Mouse (Mus musculus): ENCODE measurements around the gene Gm45716.

The Gm45716 gene

DNA sequence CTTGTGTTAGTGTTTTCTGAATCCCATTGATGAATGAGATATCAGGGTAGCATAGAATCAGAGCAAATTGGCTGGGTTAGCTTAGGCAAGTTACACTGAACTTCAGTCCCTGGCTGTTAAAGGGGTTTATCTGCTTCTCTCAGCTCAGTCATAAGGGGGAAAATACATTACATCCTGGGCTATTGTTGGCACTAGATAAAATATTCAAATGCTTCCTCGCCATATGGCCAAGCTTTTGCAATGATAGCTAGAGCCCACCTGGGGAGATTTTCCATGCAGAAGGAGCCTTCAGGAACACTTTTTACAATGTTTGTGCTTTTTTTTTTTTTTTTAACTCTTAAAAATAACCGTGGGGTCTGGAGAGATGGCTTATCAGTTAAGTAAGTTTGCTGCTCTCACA, 96.6 kb downstream of the Gm45716 start:
- DNase-seq (ENCODE audit: low spot score): no peak

DNA sequence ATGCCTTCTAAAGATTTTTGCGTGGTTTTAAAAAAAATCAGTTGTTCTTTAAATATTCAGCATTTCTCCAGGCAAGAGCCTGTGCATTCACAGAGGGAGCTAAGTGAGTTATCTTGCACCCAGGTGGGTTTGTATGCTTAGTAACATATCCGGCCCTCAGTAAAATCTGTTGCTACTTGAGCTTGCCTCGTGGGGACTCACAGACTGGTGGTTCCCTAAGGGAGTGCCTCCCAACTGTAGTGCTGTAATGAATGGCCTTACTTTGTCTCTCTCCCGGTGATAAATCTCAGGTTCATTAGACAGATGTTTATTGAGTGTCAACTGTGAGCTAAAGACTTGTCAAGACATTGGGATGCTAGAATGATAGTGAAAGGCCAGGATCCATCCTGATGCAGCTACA, 97.1 kb downstream of the Gm45716 start:
- no peak for DNase-seq (ENCODE audit: low spot score)

DNA sequence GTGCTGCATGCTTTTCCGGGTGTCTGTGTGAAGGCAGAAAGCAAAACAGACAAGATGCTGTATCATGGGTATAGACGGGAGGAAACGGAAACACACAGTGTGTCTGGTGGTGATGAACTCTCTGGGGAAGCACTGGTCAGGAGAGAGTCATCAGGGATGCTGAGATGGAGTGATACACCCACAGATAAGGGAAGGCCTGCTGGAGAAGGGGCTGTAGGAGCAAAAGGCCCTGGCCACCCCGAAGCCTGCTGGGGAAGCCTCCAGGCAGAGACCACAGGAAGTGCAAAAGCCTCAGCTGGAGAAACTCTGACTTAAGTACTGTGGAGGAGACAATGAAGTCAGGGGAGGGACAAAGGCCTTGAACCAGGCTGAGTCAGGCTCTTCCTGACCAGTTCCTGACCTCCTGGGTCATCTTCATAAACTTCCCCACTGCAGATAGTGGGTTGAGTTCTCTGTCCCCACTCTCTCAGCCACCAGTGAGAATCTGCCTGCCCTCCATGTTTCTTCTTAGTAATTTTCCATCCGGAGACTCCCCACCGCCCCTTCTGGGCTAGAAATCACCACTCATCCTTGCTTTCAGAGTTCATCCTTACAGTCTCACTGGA, 99.2 kb downstream of the Gm45716 start:
- no peak for DNase-seq (ENCODE audit: low spot score)

DNA sequence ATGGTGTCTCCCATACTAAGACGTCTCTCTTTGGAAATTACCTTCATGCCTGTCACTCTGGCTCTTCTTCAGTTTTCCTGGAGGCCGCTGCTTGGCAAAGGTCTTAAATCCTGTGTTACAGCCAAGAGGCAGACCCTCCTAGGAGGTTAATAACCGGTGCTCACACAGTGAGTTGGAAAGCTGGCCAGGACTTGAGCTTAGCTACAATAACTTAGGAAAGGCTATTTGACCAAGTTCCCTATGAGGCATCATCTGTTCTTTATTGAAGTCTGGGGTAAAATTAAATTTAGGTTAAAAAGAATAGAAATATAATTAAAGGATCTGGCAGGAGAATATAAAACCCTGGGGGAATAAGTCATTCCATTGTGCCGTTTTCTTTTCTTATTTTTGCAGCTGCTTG, 103.7 kb downstream of the Gm45716 start:
- no peak for DNase-seq (ENCODE audit: low spot score)

DNA sequence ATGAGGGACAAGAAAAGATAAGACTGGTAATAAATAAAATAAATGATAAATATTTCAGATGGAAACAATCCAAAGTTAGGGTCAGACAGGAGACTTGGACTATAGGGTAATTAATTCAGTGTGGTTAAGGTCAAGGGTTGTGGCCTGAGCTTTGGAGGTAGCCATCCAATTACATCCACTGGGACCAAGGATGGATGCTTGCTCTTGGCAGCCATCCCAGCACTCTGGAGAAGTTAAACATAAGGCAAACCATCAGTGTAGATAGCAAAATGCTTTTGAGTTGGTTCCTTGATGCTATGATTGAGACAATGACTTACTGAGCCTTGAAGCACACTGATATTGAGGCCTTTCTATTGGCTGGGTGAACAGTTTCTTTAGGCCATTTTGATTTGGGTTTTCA, 105.3 kb downstream of the Gm45716 start:
- no peak for DNase-seq (ENCODE audit: low spot score)

DNA sequence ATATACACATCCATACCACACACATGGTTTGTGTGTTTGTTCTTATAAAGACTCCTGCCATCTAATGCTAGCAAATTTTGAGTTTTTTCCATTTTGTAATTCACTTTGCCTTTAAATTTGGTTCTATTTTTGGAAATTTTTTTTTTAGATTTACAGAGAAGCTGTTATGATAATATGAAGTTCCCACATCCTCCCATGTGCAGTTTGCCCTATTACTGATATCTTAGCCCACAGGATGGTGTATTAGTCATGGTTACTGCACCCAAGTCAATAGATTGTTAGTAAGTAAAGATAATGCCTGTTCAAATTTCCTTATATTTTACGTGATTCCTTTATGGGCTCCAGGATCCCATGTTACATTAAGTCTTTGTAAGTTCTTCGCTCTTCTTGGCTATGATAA, 107.1 kb downstream of the Gm45716 start:
- no peak for DNase-seq (ENCODE audit: low spot score)

All from yolk sac, embryonic 10.5 days (tissue).